Mouse (Mus musculus) right cerebral cortex, postnatal 25 days (tissue): ENCODE measurements around the gene Slc39a3.
"Not testable (repeated sequence)": the region's sequence is repeated elsewhere in the genome, so short reads cannot be mapped to it uniquely, and the experiment has no call there.

Source experiments
- DNase-seq: peaks from one replicate; pipeline ENCODE4 v3.0.0; 2022

Slc39a3 gene

GRCm38 (mm10) chr10:81000197-81001062 is 36.8 kb downstream of the Slc39a3 start:
- DNase-seq = no peak

DNA sequence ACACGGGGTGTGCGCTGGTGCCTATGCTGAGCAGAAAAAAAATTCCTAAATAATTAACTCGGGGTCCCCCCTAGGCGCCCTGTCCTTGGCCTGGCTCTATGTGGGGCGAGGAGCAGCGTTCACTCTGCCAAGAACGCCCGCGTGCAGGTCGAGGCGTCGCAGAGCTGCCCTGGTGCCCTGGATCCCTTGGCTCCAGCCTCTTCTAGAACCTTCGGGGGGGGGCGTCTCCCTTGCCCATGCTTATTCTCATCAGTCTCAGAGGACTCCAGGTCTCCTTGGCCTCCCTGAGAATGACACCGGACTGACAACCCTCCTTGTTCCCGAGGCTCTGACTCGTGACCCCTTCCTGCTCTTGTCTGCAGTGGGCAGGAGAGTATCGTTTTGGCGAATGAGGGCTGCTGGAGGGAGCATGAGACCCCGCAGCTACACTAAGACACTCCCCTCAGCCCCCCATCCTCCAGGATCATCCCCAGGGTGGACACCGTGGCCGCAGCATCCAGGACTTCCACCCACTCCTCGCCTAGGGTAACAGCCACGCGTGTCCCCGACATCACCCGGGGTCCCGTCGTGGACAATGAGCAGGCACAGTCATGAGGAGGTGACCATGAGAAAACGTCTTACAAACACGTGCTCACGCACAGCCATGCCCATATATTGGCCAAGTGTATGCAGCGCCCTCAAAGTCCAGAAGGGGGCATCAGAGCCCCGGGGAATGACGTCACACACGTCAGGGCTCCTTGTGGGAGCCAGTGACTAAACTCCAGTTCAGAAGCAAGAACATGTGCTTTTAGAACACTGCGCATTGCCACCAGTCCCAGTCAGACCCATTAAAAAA is 37.6 kb downstream of the Slc39a3 start:
- peak; percentile 83 for DNase-seq

GRCm38 (mm10) chr10:80998778-80999177 is 38.4 kb downstream of the Slc39a3 start:
- peak; percentile 66 for DNase-seq

DNA sequence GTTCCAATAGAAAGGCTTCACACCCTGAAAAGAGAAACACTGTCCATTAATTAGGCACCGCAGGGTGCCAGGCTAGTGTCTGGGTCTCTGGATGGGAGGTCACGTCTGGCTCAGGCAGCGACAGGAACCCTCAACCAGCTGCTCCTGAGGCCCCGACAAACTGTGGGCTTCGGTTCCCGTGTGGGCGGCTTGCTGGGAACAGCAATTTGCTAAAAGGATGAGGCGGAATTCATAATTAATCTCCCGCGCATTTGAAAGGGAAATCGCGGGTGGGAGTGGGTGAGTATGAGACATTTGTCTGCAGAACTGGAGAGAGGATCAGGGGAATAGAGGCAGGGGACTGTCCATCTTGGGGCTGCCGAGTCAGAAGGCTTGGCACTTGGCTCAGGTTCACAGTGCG is 39.2 kb downstream of the Slc39a3 start:
- no peak for DNase-seq

GRCm38 (mm10) chr10:80997332-80997731 is 39.9 kb downstream of the Slc39a3 start:
- DNase-seq = no peak

- no peak for DNase-seq
These were observed 40.7 kb downstream of the Slc39a3 start for GRCm38 (mm10) chr10:80996501-80996900.

- peak; percentile 81 for DNase-seq
These were observed 42.1 kb downstream of the Slc39a3 start for GRCm38 (mm10) chr10:80995091-80995632.

DNA sequence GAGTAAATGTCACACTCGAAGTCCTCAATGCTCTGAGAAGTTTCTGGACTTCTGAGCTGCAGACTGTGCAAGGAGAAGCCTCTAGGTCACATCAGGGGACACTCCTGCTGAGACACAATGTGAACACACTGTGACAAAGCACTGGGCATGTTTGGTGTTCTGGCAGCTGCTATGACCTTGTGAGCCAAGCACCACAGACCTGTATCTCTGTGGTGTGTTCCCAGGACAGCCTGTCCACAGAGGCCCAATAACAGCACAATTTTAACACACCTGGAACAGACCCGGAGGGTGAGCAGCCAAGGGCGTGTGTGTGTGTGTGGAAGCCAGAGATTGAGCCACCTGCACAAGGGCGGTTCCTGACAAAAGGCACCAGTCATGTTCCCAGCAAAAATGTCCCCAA is 42.6 kb downstream of the Slc39a3 start:
- DNase-seq = no peak

DNA sequence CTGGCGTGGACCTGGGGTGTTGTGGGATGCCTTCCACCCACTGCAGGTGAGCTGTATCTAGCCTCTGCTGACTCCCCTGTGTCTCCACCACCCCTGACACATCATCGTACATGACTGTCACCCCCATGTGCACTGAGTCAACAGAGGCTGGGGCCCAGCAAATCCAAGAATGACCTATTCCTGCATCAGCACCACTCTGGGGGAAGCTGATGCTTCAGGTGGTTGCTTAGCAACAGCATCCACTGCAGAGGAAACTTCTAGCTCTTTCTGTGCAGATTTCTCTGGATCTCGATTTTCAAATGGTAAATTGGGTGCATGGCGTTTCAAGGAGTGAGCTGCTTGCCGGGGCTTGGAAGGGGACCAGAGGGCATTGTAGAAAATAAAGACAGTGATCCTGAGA is 44.0 kb downstream of the Slc39a3 start:
- DNase-seq = peak; percentile 41

DNA sequence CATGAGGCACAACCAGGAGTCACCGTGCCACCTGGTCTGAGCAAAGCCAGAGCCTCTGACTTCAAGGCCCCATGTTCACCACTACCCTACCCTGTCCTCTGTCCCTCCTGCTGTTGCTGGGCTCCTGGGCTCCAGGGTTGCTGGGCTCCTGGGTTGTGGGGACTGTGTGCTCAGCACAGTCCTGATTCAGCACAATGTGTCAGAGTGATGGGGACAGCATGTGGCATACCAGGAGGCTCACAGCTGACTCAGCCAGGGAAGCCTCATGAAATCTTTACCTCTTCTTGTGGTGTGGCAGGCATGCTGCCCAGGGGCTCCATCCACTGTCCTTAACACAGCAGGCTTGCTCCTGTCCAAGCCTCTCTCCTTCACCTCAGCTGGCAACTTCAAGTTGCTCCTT is 45.3 kb downstream of the Slc39a3 start:
- no peak for DNase-seq

DNA sequence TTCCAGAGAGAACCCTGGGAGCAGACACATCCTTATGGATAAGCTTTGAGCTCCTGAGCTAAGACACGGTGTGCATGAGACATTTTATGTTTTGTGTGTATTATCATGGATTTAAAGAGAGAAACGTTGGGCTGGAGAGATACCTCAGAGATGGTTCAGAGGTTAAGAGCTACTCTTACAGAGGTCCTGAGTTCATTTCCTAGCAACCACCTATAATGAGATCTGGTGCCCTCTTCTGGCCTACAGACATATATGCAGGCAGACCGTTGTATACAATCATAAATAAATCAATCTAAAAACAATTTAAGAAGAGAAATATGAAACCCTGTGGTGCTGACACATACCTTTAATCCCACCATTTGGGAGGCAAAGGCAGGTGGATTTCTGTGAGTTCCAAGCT is 46.2 kb downstream of the Slc39a3 start:
- no peak for DNase-seq

DNA sequence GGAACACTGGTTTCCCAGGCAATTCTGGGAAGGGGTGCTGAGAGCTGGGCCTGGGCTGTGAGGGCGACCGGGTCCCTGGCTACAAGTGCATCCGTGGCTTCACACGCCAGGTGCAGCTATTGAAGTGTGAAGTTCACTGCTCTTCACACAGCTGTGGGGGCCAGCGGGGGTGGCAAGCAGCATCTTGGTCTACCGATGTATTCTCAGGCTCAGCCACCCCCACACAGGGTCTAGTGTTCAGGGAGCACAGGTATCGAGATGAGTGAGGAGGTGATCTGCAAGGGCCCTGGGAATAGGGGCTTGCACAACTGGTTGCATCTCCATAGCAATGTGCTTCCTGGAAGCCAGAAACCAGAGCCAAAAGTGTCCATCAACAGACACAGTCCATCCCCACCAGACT is 46.8 kb downstream of the Slc39a3 start:
- no peak for DNase-seq

GRCm38 (mm10) chr10:80989854-80990253 is 47.4 kb downstream of the Slc39a3 start:
- DNase-seq = not testable (repeated sequence)

DNA sequence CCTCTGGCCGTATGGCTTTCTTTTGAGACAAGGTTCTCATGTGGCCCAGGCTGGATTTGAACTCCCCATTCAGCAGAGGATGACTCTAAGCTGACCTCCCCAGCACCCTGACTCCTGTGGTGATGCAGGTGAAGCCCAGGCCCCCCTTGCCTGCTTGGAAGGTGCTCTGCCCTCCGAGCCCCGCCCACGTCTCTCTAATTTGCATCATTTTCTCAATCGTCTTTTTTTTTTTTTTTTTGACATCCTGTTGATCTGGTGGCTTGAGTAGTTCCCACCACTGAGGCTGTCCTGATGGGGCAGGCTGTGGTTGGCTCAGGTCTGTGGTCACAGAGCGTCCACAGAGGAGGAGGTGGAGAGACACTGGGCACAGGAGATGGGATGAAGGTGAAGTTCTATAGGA is 47.8 kb downstream of the Slc39a3 start:
- DNase-seq = no peak

- peak; percentile 46 for DNase-seq
These were observed 49.4 kb downstream of the Slc39a3 start for GRCm38 (mm10) chr10:80987709-80988441.

DNA sequence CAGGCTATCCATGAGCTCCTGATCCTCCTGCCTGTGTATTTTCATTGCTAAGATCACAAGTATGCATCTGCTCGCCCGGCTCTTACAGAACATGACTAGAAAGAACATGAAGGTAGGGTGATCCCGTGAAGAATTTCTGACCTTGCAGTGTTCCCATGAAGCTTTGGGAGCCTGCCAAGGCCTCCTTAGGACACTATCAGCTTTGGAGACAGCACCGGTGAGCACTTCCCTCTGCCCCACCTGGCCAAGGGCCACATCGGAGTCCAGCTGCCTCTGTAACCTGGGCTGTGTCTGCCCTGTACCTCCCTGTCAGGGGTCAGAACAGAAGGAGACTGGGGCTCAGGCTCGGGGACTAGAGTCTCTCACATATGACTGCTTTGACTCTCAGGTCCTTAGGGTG is 50.5 kb downstream of the Slc39a3 start:
- no peak for DNase-seq

DNA sequence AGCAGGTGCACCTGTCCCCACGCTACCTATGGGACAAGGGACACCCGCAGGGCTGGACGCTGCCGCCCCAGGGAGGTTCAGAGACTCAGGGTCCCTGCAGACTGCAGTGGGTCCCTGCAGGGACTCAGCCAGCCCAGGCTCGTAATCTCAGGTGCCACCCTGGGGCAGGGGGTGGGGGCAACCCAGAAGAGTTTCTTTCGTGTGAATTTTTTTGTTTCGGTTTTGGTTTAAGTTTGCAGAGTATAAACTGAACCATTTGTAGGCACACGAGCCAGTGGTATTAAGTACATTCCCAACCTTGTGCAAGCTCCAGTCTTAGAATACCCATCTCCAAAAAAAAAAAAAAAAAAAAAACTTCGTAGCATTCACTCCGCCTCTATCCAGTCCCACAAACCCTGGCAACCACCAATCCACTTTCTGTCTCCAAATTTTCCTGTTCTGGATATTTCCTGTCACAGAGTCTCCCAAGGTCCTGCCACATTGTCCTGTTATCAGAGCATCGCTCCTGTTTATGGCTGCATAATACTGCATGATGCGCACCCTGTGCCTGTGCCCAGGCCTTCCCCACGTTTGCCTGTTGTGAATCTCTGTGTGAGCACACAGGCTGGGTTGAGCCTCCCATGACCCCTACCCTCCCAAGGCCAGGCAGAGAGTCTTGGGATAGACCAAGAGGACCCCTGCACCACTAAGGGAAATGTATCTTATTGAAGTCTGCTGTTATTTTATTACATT is 51.1 kb downstream of the Slc39a3 start:
- no peak for DNase-seq

- DNase-seq = peak; percentile 27
These were observed 51.8 kb downstream of the Slc39a3 start for GRCm38 (mm10) chr10:80985241-80985969.

- no peak for DNase-seq
These were observed 53.0 kb downstream of the Slc39a3 start for GRCm38 (mm10) chr10:80984223-80984622.

DNA sequence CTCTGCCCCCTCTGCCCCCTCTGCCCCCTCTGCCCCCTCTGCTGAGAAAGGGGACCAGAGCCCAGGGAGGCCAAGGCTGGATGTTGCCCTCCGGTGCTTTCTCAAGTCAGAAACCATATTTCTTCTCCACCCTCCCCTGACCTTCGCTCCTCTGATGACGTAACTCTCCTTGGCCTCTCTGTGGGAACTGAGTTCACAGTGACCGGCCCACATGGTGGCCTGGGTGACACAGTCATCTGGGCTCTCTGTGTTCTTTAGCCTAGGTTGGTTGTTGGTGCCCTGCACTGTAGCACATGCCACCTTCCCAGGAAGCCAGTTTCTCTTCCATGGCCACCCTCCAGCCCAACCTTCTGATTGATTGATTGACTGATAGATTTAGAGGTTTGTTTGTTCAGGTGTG is 54.8 kb downstream of the Slc39a3 start:
- DNase-seq = no peak

GRCm38 (mm10) chr10:80981564-80982112 is 55.6 kb downstream of the Slc39a3 start:
- no peak for DNase-seq
